Mouse (Mus musculus): ENCODE data around the gene Cdh23. TPM values are rescaled to one million over a fixed set of nuclear protein-coding genes. Genes with fewer than 3 reads are reported as not detected.

Cdh23 gene
- total and polyA plus RNA-seq, 2 experiments from 2014 or later: 0.23 TPM

DNA sequence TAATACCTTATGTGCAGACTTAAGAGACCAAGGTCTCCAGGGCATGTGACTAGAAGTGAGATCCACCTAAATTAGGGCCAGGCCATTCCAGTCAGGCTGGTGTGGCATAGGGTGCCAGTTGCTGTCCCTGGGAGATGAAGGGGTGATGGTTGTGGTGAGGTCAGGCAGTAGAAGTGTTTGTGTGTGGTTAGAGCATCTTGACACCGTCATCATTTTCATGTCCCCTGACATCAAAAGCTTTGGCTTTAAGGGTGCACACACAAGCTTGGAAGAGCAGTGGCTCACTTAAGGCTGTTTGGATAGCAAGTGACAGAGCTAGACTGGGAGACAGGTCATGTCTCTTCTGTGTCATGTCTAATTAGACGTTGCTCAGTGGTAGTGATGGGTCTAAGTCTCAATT is 408.6 kb downstream of the Cdh23 start:
- Histone ChIP-seq H3K9ac (replicated peaks; ENCODE audit: low read depth, low read length) (no peak overlapping the region), H3K9me3 (replicated peaks; ENCODE audit: control insufficient read depth, low read length) (no peaks in the 10 kb centered on the region), H3K36me3 (replicated peaks; ENCODE audit: control insufficient read depth, insufficient read depth, low read length) (peaks cover 6% of the 10 kb centered on the region), H3K4me1 (ENCODE audit: control insufficient read depth, insufficient read depth) (peaks cover 59% of the 10 kb centered on the region), H3K4me3 (ENCODE audit: low read depth, low read length) (no peak overlapping the region), H3K27ac (ENCODE audit: low read depth) (no peak overlapping the region), H3K4me2 (ENCODE audit: low read depth, low read length) (no peak overlapping the region), H3K27me3 (ENCODE audit: control insufficient read depth, insufficient read depth, low read length) (no peaks in the 10 kb centered on the region)
- no peak for TF ChIP-seq EP300 (IDR thresholded peaks at IDR 0.05; ENCODE audit: low read depth)
- no peak for TF ChIP-seq CTCF (IDR thresholded peaks at IDR 0.05; ENCODE audit: low read depth)
- 61% methylated on average over 2 of the region's 2 CpGs for WGBS
- DNase-seq (ENCODE audit: low spot score) (no peak), ATAC-seq (ENCODE audit: insufficient read depth, low read depth) (no peak)

DNA sequence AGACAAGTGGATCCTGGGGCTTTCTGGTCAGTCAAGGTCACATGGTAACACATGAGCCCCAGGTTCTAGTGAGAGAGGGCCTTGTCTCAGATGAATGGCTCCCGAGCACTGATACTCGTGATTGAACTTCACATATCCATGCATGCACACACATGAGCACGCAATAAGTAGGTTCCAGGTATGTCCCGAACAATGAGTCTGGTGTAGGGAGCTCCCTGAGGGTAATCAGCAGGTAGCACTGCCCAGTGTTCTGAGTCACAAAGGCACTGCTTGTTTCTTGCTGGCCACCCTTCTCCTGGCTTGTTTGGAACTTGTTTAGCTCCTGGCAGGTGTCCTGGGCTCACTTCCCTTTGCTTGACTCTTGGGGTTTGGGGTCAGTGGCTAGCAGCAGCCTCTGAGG is 409.1 kb downstream of the Cdh23 start:
- TF ChIP-seq EP300 (IDR thresholded peaks at IDR 0.05; ENCODE audit: low read depth): no peak
- no peak for TF ChIP-seq CTCF (IDR thresholded peaks at IDR 0.05; ENCODE audit: low read depth)
- H3K9me3 ChIP-seq (replicated peaks; ENCODE audit: control insufficient read depth, low read length): no peaks in the 10 kb centered on the region
- 86% methylated on average over 4 of the region's 4 CpGs for WGBS

DNA sequence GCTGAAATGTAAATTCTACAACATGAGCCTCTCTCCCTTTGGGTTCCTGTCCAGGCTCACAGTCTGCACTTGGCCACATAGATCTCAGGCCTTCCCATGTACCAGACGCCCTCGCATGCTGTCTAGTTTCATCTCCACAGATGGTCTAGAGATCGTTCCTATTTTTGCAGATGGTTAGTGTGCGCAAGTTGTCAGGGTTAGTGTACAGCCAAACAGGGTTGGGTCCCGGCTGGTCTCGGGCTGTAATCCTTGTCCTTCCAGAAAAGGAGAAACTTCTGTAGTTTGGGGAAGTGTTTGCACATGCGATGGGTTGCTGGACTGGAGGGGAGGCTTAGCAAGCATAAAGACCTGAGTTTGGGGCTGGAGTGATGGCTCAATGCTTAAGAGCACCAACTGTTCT is 409.7 kb downstream of the Cdh23 start:
- ATAC-seq (ENCODE audit: insufficient read depth, low read depth): no peak
- H3K4me1 ChIP-seq (ENCODE audit: control insufficient read depth, insufficient read depth): peaks cover 71% of the 10 kb centered on the region

More for the DNA sequence above, 409.1 kb downstream of the Cdh23 start:
- Histone ChIP-seq H3K9ac (replicated peaks; ENCODE audit: low read depth, low read length) (no peak overlapping the region), H3K27ac (ENCODE audit: low read depth) (no peak overlapping the region), H3K4me3 (ENCODE audit: low read depth, low read length) (no peak overlapping the region), H3K27me3 (ENCODE audit: control insufficient read depth, insufficient read depth, low read length) (no peaks in the 10 kb centered on the region), H3K36me3 (replicated peaks; ENCODE audit: control insufficient read depth, insufficient read depth, low read length) (0 out of 2 replicates have a peak, but pooled peaks cover under 1% of the 10 kb centered on the region), H3K4me1 (ENCODE audit: control insufficient read depth, insufficient read depth) (peaks cover 65% of the 10 kb centered on the region), H3K4me2 (ENCODE audit: low read depth, low read length) (no peak overlapping the region)
- DNase-seq (ENCODE audit: low spot score): no peak
- no peak for ATAC-seq (ENCODE audit: insufficient read depth, low read depth)

GRCm38 (mm10) chr10:60285676-60286372 is 410.5 kb downstream of the Cdh23 start:
- H3K27me3 ChIP-seq (ENCODE audit: control insufficient read depth, insufficient read depth, low read length): no peaks in the 10 kb centered on the region
- peak overlapping the region; percentile 66; the same call in 1 of the 2 replicates for H3K27ac ChIP-seq (ENCODE audit: low read depth)
- peaks cover 77% of the 10 kb centered on the region for H3K4me1 ChIP-seq (ENCODE audit: control insufficient read depth, insufficient read depth)
- H3K9me3 ChIP-seq (replicated peaks; ENCODE audit: control insufficient read depth, low read length): no peaks in the 10 kb centered on the region
- no peak overlapping the region; the same call in 1 of the 2 replicates for H3K9ac ChIP-seq (replicated peaks; ENCODE audit: low read depth, low read length)
- no peak overlapping the region; the same call in 1 of the 2 replicates for H3K4me3 ChIP-seq (ENCODE audit: low read depth, low read length)
- peak overlapping the region; percentile 19; the same call in 1 of the 2 replicates for H3K4me2 ChIP-seq (ENCODE audit: low read depth, low read length)
- WGBS: 51% methylated on average over 14 of the region's 14 CpGs
- TF ChIP-seq EP300 (IDR thresholded peaks at IDR 0.05; ENCODE audit: low read depth): no peak
- no peak for TF ChIP-seq CTCF (IDR thresholded peaks at IDR 0.05; ENCODE audit: low read depth)
- H3K36me3 ChIP-seq (replicated peaks; ENCODE audit: control insufficient read depth, insufficient read depth, low read length): no peaks in the 10 kb centered on the region
- peak; percentile 68 for DNase-seq (ENCODE audit: low spot score)
- ATAC-seq (ENCODE audit: insufficient read depth, low read depth): peak; percentile 32; the same call in 1 of the 2 replicates

More for the DNA sequence above, 409.7 kb downstream of the Cdh23 start:
- no peak overlapping the region for H3K4me3 ChIP-seq (ENCODE audit: low read depth, low read length)
- no peak overlapping the region for H3K9ac ChIP-seq (replicated peaks; ENCODE audit: low read depth, low read length)
- 91% methylated on average over 7 of the region's 7 CpGs for WGBS
- H3K9me3 ChIP-seq (replicated peaks; ENCODE audit: control insufficient read depth, low read length): no peaks in the 10 kb centered on the region
- no peak for TF ChIP-seq EP300 (IDR thresholded peaks at IDR 0.05; ENCODE audit: low read depth)
- TF ChIP-seq CTCF (IDR thresholded peaks at IDR 0.05; ENCODE audit: low read depth): no peak
- H3K27me3 ChIP-seq (ENCODE audit: control insufficient read depth, insufficient read depth, low read length): no peaks in the 10 kb centered on the region
- H3K27ac ChIP-seq (ENCODE audit: low read depth): no peak overlapping the region
- H3K36me3 ChIP-seq (replicated peaks; ENCODE audit: control insufficient read depth, insufficient read depth, low read length): no peaks in the 10 kb centered on the region
- H3K4me2 ChIP-seq (ENCODE audit: low read depth, low read length): no peak overlapping the region
- DNase-seq (ENCODE audit: low spot score): no peak

GRCm38 (mm10) chr10:60285183-60285582 is 411.1 kb downstream of the Cdh23 start:
- peaks cover 78% of the 10 kb centered on the region for H3K4me1 ChIP-seq (ENCODE audit: control insufficient read depth, insufficient read depth)
- H3K4me2 ChIP-seq (ENCODE audit: low read depth, low read length): peak overlapping the region; percentile 19; the same call in 1 of the 2 replicates
- no peaks in the 10 kb centered on the region for H3K9me3 ChIP-seq (replicated peaks; ENCODE audit: control insufficient read depth, low read length)
- H3K27ac ChIP-seq (ENCODE audit: low read depth): peak overlapping the region; percentile 66
- H3K4me3 ChIP-seq (ENCODE audit: low read depth, low read length): peak overlapping the region; percentile 0; the same call in 1 of the 2 replicates
- 0 out of 2 replicates have a peak, but pooled peaks have one; percentile 16 for ATAC-seq (ENCODE audit: insufficient read depth, low read depth)
- no peaks in the 10 kb centered on the region for H3K36me3 ChIP-seq (replicated peaks; ENCODE audit: control insufficient read depth, insufficient read depth, low read length)
- no peak for DNase-seq (ENCODE audit: low spot score)
- TF ChIP-seq EP300 (IDR thresholded peaks at IDR 0.05; ENCODE audit: low read depth) (no peak), CTCF (IDR thresholded peaks at IDR 0.05; ENCODE audit: low read depth) (no peak)
- H3K9ac ChIP-seq (replicated peaks; ENCODE audit: low read depth, low read length): no peak overlapping the region; the same call in 1 of the 2 replicates
- 65% methylated on average over 8 of the region's 8 CpGs for WGBS
- no peaks in the 10 kb centered on the region for H3K27me3 ChIP-seq (ENCODE audit: control insufficient read depth, insufficient read depth, low read length)

Measured in heart, postnatal 0 days (tissue).